Mouse (Mus musculus) CH12.LX (cell line): ENCODE measurements around the gene Tmem274.

Source experiments
- CTCF ChIP-seq, 2 experiments: IDR thresholded peaks in 1 of 2; conservative IDR thresholded peaks in 1 of 2; 2 replicates each; pipeline ENCODE4 v1.5.1; 2011 to 2012; ENCODE audit warnings: low read depth in 2 of 2, low read length in 2 of 2, improper control_type of control experiment in 1 of 2, inconsistent platforms in 1 of 2, mild to moderate bottlenecking in 1 of 2, moderate library complexity in 1 of 2
- ETS1 ChIP-seq: conservative IDR thresholded peaks from 2 replicates; pipeline ENCODE4 v1.6.1; 2012; ENCODE audit warnings: low read depth, mild to moderate bottlenecking, inconsistent platforms, low read length, improper control_type of control experiment, moderate library complexity
- POLR2A ChIP-seq: IDR thresholded peaks from 2 replicates; pipeline ENCODE4 v1.6.1; 2011; ENCODE audit warnings: low read depth, mild to moderate bottlenecking, improper control_type of control experiment, low read length

DNA sequence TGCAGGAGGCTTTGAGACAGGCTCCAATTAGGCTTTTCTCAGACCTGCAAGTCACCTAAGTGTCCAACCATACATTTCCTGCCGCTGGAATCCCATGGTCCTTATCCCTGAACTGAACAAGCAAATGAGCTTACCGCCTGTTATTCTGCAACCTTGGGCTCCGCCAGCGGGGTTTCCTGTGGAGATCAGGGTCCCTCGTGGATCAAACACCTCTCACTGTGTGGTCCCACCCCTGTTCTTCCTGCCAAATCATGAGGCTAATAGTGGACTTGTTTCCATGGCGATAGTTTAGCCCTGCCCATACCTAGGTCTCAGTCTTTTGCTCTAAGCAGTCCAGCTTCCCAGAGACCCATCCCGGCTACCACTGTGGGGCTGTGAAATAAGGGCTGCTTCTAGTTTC, 49.2 kb downstream of the Tmem274 start:
- no peak for TF ChIP-seq CTCF (conservative IDR thresholded peaks at IDR 0.05 in 1 of 2, IDR thresholded peaks at IDR 0.05 in 1 of 2; ENCODE audit: low read depth in 2 of 2, low read length in 2 of 2)
- TF ChIP-seq ETS1 = no peak
- no peak for TF ChIP-seq POLR2A
